Mouse (Mus musculus): ENCODE data around the gene Klhl5.

The Klhl5 gene

GRCm38 (mm10) chr5:65181794-65182169, 74.4 kb downstream of the Klhl5 start:
- in situ Hi-C loops (cut with MboI; ENCODE audit: low sequenced_read_pairs) = no loop called here

- in situ Hi-C loops (cut with MboI; ENCODE audit: low sequenced_read_pairs) = no loop called here
Measured at GRCm38 (mm10) chr5:65182268-65182667, 74.9 kb downstream of the Klhl5 start.

GRCm38 (mm10) chr5:65191601-65192000, 84.3 kb downstream of the Klhl5 start:
- in situ Hi-C loops (cut with MboI; ENCODE audit: low sequenced_read_pairs) = no loop called here

- in situ Hi-C loops (cut with MboI; ENCODE audit: low sequenced_read_pairs) = no loop called here
Measured at GRCm38 (mm10) chr5:65194441-65194840, 87.1 kb downstream of the Klhl5 start.

- in situ Hi-C loops (cut with MboI; ENCODE audit: low sequenced_read_pairs) = no loop called here
Measured at GRCm38 (mm10) chr5:65199346-65200128, 92.2 kb downstream of the Klhl5 start, which contains the start of gene Wdr19. Wdr19 (plus strand) TSS chr5:65199696.

GRCm38 (mm10) chr5:65204726-65205125, 97.4 kb downstream of the Klhl5 start:
- in situ Hi-C loops (cut with MboI; ENCODE audit: low sequenced_read_pairs) = no loop called here

GRCm38 (mm10) chr5:65213321-65213720, 106.0 kb downstream of the Klhl5 start:
- in situ Hi-C loops (cut with MboI; ENCODE audit: low sequenced_read_pairs) = no loop called here
